In genomic region chr1:114392034-114392433, GRCm38 (mm10) we compare ENCODE assay signal across 28 mouse cellular contexts.
DNase-seq lines count a peak whose midpoint lies in the region; ATAC-seq lines count a peak whose summit lies in the region.
"Had no signal": no experiment of that assay in that cellular context is flagged by ENCODE, and none has a peak within 500 bp of the region (broad histone marks: within the 10 kb centered on the region; RNA-seq: fewer than 3 reads in every experiment).

No protein-coding gene starts in this region.

- H3K4me1 ChIP-seq in embryonic facial prominence, embryonic 14.5 days (ENCODE audit: control insufficient read depth, insufficient read depth, low read length) = no peaks in the 10 kb centered on the region
- no peaks in the 10 kb centered on the region for H3K4me1 ChIP-seq in embryonic facial prominence, embryonic 10.5 days
- H3K4me1 ChIP-seq: embryonic facial prominence, embryonic 15.5 days; hindbrain, embryonic 10.5 days; liver, embryonic 13.5 days; lung, embryonic 15.5 days; megakaryocyte, embryonic 14.5 days; neural tube, embryonic 15.5 days had no signal

- no peak overlapping the region for H3K9ac ChIP-seq in embryonic facial prominence, embryonic 14.5 days (ENCODE audit: low read depth, low read length)
- H3K9ac ChIP-seq: embryonic facial prominence, embryonic 15.5 days; liver, embryonic 13.5 days; lung, embryonic 15.5 days; neural tube, embryonic 15.5 days had no signal

- H3K4me2 ChIP-seq in embryonic facial prominence, embryonic 14.5 days (ENCODE audit: low read depth, low read length) = no peak overlapping the region
- H3K4me2 ChIP-seq: embryonic facial prominence, embryonic 15.5 days; liver, embryonic 13.5 days; lung, embryonic 15.5 days; neural tube, embryonic 15.5 days had no signal

- no peaks in the 10 kb centered on the region for H3K9me3 ChIP-seq in embryonic facial prominence, embryonic 14.5 days (ENCODE audit: control insufficient read depth, low read length)
- H3K9me3 ChIP-seq in embryonic facial prominence, embryonic 10.5 days = no peaks in the 10 kb centered on the region
- H3K9me3 ChIP-seq: embryonic facial prominence, embryonic 15.5 days; hindbrain, embryonic 10.5 days; liver, embryonic 13.5 days; lung, embryonic 15.5 days; megakaryocyte, embryonic 14.5 days; neural tube, embryonic 15.5 days had no signal

- intact Hi-C loops in heart, postnatal 36 days (cut with DNase I) = no loop called here

- no peaks in the 10 kb centered on the region for H3K27me3 ChIP-seq in embryonic facial prominence, embryonic 14.5 days (replicated peaks; ENCODE audit: control insufficient read depth, insufficient read depth, low read length)
- H3K27me3 ChIP-seq in embryonic facial prominence, embryonic 10.5 days (replicated peaks; ENCODE audit: low read depth, poor library complexity, severe bottlenecking) = no peaks in the 10 kb centered on the region
- H3K27me3 ChIP-seq: embryonic facial prominence, embryonic 15.5 days; liver, embryonic 13.5 days; lung, embryonic 15.5 days; megakaryocyte, embryonic 14.5 days; neural tube, embryonic 15.5 days had no signal

- peak; percentile 60; the same call in 1 of the 2 replicates for ATAC-seq in embryonic facial prominence, embryonic 14.5 days (ENCODE audit: low read depth)
- ATAC-seq: activated CD4-positive, CD25-positive, alpha-beta regulatory T cell, adult 4 months; forebrain, embryonic 16.5 days; inflammation-experienced regulatory T-cells, adult 6 months; midbrain, embryonic 16.5 days had no signal

- H3K4me3 ChIP-seq in embryonic facial prominence, embryonic 14.5 days (ENCODE audit: low read depth, low read length) = no peak overlapping the region
- H3K4me3 ChIP-seq in embryonic facial prominence, embryonic 10.5 days = no peak overlapping the region
- H3K4me3 ChIP-seq: embryonic facial prominence, embryonic 15.5 days; hindbrain, embryonic 10.5 days; layer of hippocampus, adult 2 months; liver, embryonic 13.5 days; lung, embryonic 15.5 days; megakaryocyte, embryonic 14.5 days; neural tube, embryonic 15.5 days had no signal

- WGBS in embryonic facial prominence, embryonic 14.5 days = 11% methylated on average over 3 of the region's 3 CpGs
- 37% methylated on average over 3 of the region's 3 CpGs for WGBS in embryonic facial prominence, embryonic 10.5 days

- no peaks in the 10 kb centered on the region for H3K36me3 ChIP-seq in embryonic facial prominence, embryonic 14.5 days (ENCODE audit: control insufficient read depth, insufficient read depth, low read length)
- no peaks in the 10 kb centered on the region for H3K36me3 ChIP-seq in embryonic facial prominence, embryonic 10.5 days (replicated peaks)
- H3K36me3 ChIP-seq: embryonic facial prominence, embryonic 15.5 days; hindbrain, embryonic 10.5 days; liver, embryonic 13.5 days; lung, embryonic 15.5 days; neural tube, embryonic 15.5 days had no signal

- peak; percentile 78 for DNase-seq in embryonic facial prominence, embryonic 14.5 days (ENCODE audit: low spot score)
- DNase-seq in embryonic facial prominence, embryonic 10.5 days (ENCODE audit: low spot score) = no peak
- DNase-seq in heart, adult 9 months (ENCODE audit: low spot score in 2 of 2) = peak; percentile 2 to 5
- DNase-seq in heart, postnatal 36 days = no peak
- peak; percentile 1 for DNase-seq in kidney, postnatal 14 days
- DNase-seq in kidney, adult 11 months = no peak
- DNase-seq in ovary, postnatal 14 days (ENCODE audit: low spot score) = peak; percentile 0
- no peak for DNase-seq in ovary, adult 18-20 months (ENCODE audit: low spot score)
- DNase-seq: adrenal gland, adult 8-10 months; cerebellum, adult 2 months; cerebellum, postnatal 25 days; embryo, embryonic 11 days; gastrocnemius, postnatal 25 days; kidney, adult 2 months; kidney, postnatal 10 days; liver, embryonic 13.5 days; lung, postnatal 36 days; thymus, postnatal 14 days had no signal

- H3K27ac ChIP-seq in embryonic facial prominence, embryonic 14.5 days (replicated peaks; ENCODE audit: low read depth, low read length) = no peak overlapping the region
- H3K27ac ChIP-seq in embryonic facial prominence, embryonic 10.5 days (replicated peaks) = no peak overlapping the region
- H3K27ac ChIP-seq: embryonic facial prominence, embryonic 15.5 days; hindbrain, embryonic 10.5 days; layer of hippocampus, adult 2 months; liver, embryonic 13.5 days; lung, embryonic 15.5 days; neural tube, embryonic 15.5 days had no signal

Comparison
In these comparisons a context has a peak if more than half of its experiments do, and no peak if none do; other contexts are left out.
1. DNase-seq: peak in embryonic facial prominence, embryonic 14.5 days (single experiment), heart, adult 9 months (2 of 2), kidney, postnatal 14 days (single experiment) and ovary, postnatal 14 days (single experiment); none in embryonic facial prominence, embryonic 10.5 days (single experiment), heart, postnatal 36 days (0 of 2), kidney, adult 11 months (single experiment) and ovary, adult 18-20 months (single experiment).